Mouse (Mus musculus): ENCODE measurements around the gene Hmgcl.
"Not testable (repeated sequence)": the region's sequence is repeated elsewhere in the genome, so short reads cannot be mapped to it uniquely, and the experiment has no call there.

Hmgcl gene

GRCm38 (mm10) chr4:135958354-135958753, 12.1 kb downstream of the Hmgcl start:
- in situ Hi-C loops (cut with MboI), result no loop called here

- in situ Hi-C loops (cut with MboI), result no loop called here
Observed at GRCm38 (mm10) chr4:135960717-135961116, 14.5 kb downstream of the Hmgcl start.

- in situ Hi-C loops (cut with MboI), result no loop called here
Observed at GRCm38 (mm10) chr4:135961709-135962108, 15.5 kb downstream of the Hmgcl start.

- in situ Hi-C loops (cut with MboI), result no loop called here
Observed at GRCm38 (mm10) chr4:135962198-135962597, 15.9 kb downstream of the Hmgcl start.

GRCm38 (mm10) chr4:135962946-135963345, 16.7 kb downstream of the Hmgcl start:
- in situ Hi-C loops (cut with MboI), result no loop called here

- in situ Hi-C loops (cut with MboI), result no loop called here
Observed at GRCm38 (mm10) chr4:135963457-135964193, 17.4 kb downstream of the Hmgcl start, which contains the start of gene Gale. Gale (plus strand) TSS chr4:135963727.

- in situ Hi-C loops (cut with MboI), result no loop called here
Observed at GRCm38 (mm10) chr4:135964426-135964825, 18.2 kb downstream of the Hmgcl start.

- in situ Hi-C loops (cut with MboI), result no loop called here
Observed at GRCm38 (mm10) chr4:135965113-135965512, 18.9 kb downstream of the Hmgcl start.

GRCm38 (mm10) chr4:135966283-135966682, 20.0 kb downstream of the Hmgcl start:
- in situ Hi-C loops (cut with MboI), result no loop called here

GRCm38 (mm10) chr4:135967086-135967760, 21.0 kb downstream of the Hmgcl start:
- in situ Hi-C loops (cut with MboI), result no loop called here

- in situ Hi-C loops (cut with MboI), result no loop called here
Observed at GRCm38 (mm10) chr4:135968271-135968869, 22.1 kb downstream of the Hmgcl start.

- in situ Hi-C loops (cut with MboI), result no loop called here
Observed at GRCm38 (mm10) chr4:135969070-135969750, 23.0 kb downstream of the Hmgcl start.

- in situ Hi-C loops (cut with MboI), result no loop called here
Observed at GRCm38 (mm10) chr4:135970585-135970984, 24.3 kb downstream of the Hmgcl start.

GRCm38 (mm10) chr4:135971805-135972555, 25.7 kb downstream of the Hmgcl start:
- in situ Hi-C loops (cut with MboI), result no loop called here

GRCm38 (mm10) chr4:135972556-135972906, 26.3 kb downstream of the Hmgcl start, which contains the start of gene Lypla2:
Lypla2 (minus strand) TSS chr4:135972626.
- in situ Hi-C loops (cut with MboI), result no loop called here

- in situ Hi-C loops (cut with MboI), result no loop called here
Observed at GRCm38 (mm10) chr4:135972911-135973811, 26.9 kb downstream of the Hmgcl start.

GRCm38 (mm10) chr4:135976146-135976545, 29.9 kb downstream of the Hmgcl start:
- in situ Hi-C loops (cut with MboI), result no loop called here

GRCm38 (mm10) chr4:135980223-135980622, 34.0 kb downstream of the Hmgcl start:
- in situ Hi-C loops (cut with MboI), result not testable (repeated sequence)

GRCm38 (mm10) chr4:135981524-135982063, 35.3 kb downstream of the Hmgcl start:
- in situ Hi-C loops (cut with MboI), result no loop called here

GRCm38 (mm10) chr4:135984556-135984955, 38.3 kb downstream of the Hmgcl start:
- in situ Hi-C loops (cut with MboI), result no loop called here
